Mouse (Mus musculus) liver, embryonic 14.5 days (tissue): ENCODE results near the gene A930017K11Rik.

Experiments used
- CTCF ChIP-seq: IDR thresholded peaks from 2 replicates; pipeline ENCODE4 v1.5.1; 2016; ENCODE audit warnings: antibody characterized with exemption, low read depth, control low read depth
- EP300 ChIP-seq: IDR thresholded peaks from 2 replicates; pipeline ENCODE4 v1.6.1; 2016; ENCODE audit warnings: antibody characterized with exemption, low read depth

DNA sequence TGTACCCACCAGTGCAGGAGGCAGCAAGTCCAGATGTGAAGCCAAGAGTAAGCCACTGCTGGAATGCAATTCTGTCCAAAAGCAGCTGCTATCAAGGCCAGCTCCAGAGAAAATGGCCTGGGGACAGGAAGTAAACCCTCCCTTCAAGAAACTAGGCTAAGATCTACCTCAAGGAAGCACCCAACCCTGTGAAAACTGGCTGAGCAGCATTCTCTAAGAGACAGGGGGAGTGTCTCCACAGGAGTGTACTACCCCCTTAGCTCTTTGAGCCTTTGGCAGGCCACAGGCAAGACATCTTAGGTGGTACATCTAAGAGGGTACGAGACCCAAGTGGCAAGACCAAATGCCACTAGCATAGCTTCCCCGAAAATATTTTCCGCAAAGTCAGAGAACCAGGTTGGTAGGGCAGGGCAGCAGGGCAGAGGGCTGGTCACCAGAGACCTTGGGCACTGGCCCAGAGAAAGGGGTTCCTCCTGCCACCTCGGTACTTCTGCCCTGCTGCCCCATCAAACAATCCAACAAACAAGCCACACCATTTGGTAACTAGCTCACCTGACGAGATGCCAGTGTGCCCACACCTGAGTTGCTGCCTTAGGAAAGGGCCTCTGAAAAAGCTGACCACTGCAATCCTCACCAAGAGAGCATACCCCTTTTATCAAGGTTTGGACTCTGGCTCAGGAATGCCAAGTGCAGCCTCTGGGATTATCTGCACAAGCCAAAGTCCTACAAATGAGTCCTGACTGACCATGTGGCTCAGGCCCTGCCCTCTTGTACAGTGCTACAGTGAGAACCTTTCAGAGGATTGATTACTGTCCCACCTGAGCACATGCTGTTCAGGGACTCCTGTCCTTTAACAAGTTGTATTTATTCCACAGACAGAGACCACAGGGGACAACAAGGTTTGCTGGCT lies 27.7 kb upstream of the A930017K11Rik start:
- TF ChIP-seq CTCF (no peak), EP300 (no peak)
